Mouse (Mus musculus) layer of hippocampus, postnatal 10 days (tissue): ENCODE measurements at regions not wholly inside any gene's neighbourhood (a gene's known extent, or its start where the extent isn't known, plus 50 kb on each side); places are given as distances from the start of the nearest gene placed in this dataset.

Source experiments
- DNase-seq, 2 experiments: peaks; one replicate each; pipeline ENCODE4 v3.0.0; 2021; ENCODE audit warnings: low spot score in 2 of 2

DNA sequence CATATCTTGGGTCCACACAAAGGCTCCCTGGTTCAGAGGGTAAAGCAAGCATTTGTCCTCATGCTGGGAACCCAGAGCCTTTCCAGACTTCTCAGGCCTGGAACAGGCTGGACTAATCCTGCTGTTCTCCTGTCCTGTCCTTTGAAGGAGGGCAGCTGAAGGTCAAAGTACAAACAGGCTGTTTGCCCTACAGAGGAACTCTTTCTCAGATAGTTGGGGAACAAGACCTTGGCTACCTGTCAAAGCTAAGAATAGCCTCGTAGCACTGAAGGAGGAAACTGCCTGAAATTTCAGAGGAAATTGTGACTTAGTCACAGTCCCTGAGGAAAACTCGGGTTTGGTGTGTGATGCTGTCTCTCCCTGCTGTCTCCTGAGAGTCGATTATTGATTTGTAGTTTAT is 245.6 kb upstream of the N4bp1 start:
- no peak for DNase-seq

- DNase-seq = no peak
Measured at GRCm38 (mm10) chr8:87128593-87128992, 243.5 kb upstream of the N4bp1 start.

DNA sequence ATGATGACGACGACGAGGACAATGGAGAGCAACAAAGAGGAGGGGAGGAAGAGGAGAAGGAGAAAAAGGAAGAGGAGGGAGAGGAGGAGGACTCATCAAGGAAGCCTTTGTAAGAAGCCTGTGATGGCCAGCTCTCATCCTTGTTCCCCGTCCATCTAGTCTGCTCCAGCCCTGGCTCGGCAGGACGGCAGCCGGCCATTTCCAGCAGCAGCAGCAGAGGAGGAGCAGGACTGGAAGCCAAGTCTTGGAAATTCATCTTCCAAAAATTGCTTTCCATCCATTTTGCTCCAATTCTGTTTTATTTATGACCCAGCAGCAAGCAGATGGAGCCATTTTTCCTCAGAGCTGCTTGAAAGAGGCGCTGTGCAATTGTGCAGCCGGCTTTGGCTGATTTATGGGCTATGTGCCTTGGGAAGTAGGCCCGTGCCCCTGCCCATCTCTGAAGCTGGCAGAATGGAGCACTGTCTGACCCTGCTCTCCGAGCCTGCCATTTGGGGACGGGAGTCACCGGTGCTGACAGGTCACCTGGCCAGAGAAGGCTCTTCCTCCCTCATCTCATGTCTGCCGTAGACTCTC is 231.2 kb upstream of the N4bp1 start:
- DNase-seq = no peak

GRCm38 (mm10) chr8:87112355-87112754 is 227.3 kb upstream of the N4bp1 start:
- no peak for DNase-seq

DNA sequence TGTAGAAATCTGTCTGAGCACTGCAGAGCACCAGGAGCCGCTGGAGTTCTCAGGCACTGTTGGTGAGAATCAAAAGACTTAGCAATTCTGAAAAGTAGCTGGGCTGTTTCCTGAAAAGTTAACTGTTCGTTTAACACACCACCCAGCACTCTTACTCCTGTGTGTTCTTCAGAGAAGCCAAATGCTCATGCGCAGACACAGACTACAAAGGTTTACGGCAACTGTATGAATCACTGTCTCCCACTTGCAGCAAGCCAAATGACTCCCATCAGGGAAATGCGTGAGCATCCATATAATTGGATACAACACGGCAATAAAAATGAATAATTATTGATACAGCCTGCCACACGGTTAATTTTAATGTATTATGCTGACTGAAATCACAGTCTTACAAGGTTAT is 220.0 kb upstream of the N4bp1 start:
- DNase-seq = no peak

DNA sequence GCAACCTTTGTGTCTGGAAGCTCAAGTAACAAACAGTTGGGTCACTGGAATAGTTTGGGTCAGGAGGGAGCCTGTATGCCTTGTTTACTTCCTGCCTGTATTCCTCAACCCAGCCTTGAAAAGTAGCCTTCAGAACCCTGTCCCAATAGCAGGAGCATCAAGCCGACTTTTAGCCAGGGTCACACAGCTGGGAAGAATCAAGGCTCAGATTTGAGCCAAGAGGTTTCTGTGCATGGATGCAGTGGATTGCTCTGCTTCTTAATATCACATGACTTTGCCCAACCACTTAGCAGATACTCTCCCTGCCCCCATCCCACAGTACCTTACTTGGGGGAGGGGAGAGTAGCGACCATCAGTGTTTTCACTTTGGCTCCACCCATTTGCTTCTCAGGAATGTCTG is 210.2 kb upstream of the N4bp1 start:
- no peak for DNase-seq

GRCm38 (mm10) chr8:87094685-87095084 is 209.6 kb upstream of the N4bp1 start:
- DNase-seq = no peak

GRCm38 (mm10) chr8:87093716-87094115 is 208.7 kb upstream of the N4bp1 start:
- DNase-seq = no peak

- peak in 1 of 2 experiments; percentile 12 for DNase-seq
Measured at GRCm38 (mm10) chr8:87093081-87093480, 208.0 kb upstream of the N4bp1 start.

GRCm38 (mm10) chr8:87087451-87088095 is 202.5 kb upstream of the N4bp1 start:
- DNase-seq = no peak

DNA sequence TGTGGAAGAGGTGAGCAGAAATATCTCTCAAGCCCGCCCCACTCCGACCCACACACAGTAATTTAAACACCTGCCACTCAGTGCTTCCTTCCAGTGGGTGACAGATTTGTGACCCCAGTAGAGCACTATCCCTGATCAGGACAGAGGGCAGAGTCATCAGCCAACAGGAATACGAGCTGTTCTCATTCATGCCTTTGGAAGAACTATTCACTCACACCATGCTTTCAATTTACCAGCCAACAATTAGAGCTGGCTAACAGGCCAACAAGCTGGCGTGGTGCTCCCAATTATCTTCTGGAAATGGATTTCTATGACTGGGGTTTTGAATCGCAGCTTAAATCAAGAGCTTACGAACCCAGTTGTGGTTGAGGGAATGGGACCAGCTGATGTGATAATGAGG is 193.2 kb upstream of the N4bp1 start:
- DNase-seq = peak; percentile 56 to 60

GRCm38 (mm10) chr8:87075921-87076320 is 190.9 kb upstream of the N4bp1 start:
- peak in 1 of 2 experiments; percentile 33 for DNase-seq

DNA sequence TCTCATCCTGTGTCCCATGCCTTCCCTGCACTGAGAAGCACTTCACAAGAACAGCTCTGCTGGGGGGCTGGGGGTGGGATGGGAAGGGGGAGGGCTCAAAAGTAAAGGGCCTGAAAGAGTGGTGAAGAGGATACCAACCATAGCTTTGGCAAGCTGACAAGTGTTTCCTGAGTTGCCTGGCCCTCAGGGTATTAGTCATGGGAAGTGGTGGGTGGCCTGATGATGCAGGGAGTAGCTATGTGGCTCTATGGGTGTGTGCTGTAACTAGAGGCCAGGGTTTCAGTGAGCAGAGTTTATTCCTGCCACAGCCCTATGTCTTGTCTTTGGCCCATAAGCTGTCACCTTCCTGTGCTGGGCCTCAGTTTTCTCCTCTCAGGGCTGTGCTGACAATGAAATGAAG is 186.2 kb upstream of the N4bp1 start:
- DNase-seq = no peak

DNA sequence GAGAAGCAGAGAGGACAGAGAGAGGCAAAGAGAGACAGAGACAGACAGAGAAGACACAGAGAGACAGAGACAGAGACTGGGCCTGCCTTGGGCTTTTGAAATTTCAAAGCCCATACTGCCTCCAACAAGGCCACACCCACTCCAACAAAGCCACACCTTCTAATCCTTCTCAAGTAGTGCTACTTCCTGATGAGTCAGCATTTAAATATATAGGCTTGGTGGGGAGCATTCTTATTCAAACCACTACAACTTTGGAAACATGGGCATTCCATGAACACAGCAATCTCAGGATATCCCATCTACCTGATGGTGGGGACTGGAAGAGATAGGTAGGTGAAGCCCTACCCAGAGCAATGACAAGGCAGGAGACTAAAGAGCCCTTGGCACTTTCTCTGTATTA is 182.0 kb upstream of the N4bp1 start:
- DNase-seq = no peak

GRCm38 (mm10) chr8:87064768-87065167 is 179.7 kb upstream of the N4bp1 start:
- no peak for DNase-seq

DNA sequence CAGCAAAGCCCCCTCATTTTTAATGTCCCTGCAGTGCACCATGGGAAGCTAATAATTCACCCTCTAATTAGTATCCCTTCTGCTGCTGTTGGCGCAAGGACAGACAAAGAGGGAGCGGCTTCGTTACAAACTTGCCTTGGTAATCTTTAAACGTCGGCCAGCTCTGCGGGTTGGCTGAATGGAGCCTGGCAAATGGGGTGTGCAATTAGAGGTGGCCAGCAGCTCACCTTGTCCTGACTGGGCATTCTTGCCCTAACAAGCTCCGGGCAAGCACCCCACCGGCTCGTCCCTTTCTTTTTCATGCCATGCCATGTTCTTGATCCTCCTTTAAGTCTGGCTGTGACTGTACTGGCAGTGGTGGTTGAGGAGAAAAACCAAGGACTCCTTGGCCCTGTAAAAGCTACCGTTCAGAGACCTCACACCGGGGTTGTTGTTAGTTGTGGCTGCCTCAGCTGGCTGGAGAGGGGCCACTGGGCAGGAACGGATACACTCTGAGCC is 179.2 kb upstream of the N4bp1 start:
- peak; percentile 49 to 60 for DNase-seq

DNA sequence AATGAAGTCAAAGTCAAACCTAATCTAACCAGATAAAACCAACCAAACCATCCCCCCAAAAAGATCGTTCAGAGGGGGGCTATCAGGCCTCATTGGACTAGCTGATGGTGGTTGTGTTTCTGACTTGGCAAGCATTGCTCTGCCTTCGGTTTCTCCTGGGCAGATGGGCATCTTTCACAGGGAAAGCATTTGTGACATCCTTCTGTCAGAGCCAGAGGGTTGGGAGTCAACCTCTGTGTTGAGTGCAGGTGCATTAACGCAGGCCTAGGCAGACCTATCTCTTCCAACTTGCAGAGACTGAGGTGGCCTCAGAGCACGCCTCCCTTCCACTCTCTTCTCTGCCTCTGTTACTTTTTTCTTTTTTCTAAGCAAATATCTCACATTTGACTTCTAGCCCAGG is 178.5 kb upstream of the N4bp1 start:
- DNase-seq = no peak

GRCm38 (mm10) chr8:87049746-87050145 is 164.7 kb upstream of the N4bp1 start:
- no peak for DNase-seq

- no peak for DNase-seq
Measured at GRCm38 (mm10) chr8:87049196-87049595, 164.1 kb upstream of the N4bp1 start.

DNA sequence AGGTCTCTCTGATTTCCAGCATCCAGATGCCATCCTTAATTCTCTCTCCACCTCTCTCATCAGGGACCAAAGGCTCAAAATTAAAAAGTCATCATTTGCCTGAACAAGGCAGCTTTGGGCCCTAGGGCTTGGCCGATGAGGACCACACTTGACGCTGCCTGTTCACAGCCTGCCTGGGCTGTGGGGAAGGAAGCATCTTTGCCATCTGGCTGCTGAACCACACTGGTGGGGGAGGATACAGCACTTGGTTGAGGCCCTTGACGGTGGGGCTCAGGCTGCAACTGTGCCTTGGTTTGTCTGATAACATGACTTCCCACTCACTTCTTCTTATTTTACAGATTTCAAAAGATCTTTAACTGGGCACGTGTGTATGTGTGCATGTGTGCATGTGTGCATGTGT is 161.5 kb upstream of the N4bp1 start:
- no peak for DNase-seq

DNA sequence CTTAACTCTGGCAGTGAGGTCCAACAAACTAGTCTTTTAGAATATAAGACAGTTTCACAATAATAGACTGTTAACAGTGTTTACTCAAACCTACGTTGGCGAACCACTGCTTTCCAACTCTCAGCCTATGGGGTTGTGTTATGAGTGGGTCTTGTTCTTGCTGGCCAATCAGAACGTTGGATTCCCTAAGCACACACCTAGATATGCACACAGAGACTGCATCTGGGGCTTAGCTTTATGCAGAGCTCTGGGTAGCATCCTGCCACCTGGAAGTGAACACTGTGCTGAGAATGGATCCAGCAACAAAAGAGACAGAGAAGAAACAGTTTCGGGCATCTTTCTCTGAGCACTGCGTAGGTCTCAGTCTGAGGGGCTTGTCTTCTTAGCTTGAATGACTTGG is 158.0 kb upstream of the N4bp1 start:
- no peak for DNase-seq

GRCm38 (mm10) chr8:87037620-87038380 is 152.7 kb upstream of the N4bp1 start:
- peak in 1 of 2 experiments; percentile 15 for DNase-seq
